Mouse (Mus musculus) right cerebral cortex, postnatal 25 days (tissue): Measurements from ENCODE around the gene Fignl1.

Experiments
- DNase-seq: peaks from one replicate; pipeline ENCODE4 v3.0.0; 2022

Gene Fignl1

GRCm38 (mm10) chr11:11763211-11763666, 45.5 kb downstream of the Fignl1 start:
- no peak for DNase-seq

GRCm38 (mm10) chr11:11758883-11759282, 49.9 kb downstream of the Fignl1 start:
- no peak for DNase-seq

GRCm38 (mm10) chr11:11758121-11758520, 50.6 kb downstream of the Fignl1 start:
- DNase-seq, result no peak

DNA sequence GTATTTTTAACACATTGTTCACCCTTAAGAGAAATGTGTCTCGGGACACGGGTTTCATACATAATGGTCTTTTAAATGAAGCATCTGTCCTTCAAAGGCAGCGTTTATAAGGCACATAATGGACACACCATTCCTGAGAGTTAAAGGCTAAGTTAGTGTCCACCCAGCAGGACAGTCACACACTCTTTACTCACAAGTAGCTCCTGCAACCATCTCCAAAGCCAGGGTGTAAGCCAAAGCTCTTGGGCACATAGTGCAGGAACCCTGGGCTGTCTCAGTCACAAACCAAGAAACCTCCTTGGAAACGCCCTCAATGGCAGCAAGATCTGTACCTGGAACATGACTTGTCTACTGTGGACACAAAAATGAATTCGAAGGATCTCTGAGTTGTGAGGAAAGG, 55.9 kb downstream of the Fignl1 start:
- DNase-seq, result no peak

DNA sequence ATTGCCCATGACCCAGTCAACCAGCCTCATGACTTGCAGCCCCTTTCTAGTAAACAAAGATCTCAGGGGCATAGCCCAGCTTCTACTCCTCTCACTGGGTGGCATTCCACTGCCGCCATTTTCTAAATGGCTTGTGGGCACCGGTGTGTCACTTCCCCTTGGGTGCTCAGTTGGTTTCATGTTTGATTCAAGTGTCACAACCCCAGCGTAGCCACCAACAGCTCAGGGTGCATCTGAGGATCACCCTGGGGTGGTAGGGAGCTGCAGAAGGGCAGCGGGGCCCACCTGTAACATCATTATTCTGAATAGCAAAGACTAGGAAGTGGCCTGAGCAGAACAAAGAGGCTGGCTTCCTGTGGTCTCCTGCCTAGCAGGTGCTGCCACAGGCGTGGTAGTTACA, 57.7 kb downstream of the Fignl1 start:
- no peak for DNase-seq

DNA sequence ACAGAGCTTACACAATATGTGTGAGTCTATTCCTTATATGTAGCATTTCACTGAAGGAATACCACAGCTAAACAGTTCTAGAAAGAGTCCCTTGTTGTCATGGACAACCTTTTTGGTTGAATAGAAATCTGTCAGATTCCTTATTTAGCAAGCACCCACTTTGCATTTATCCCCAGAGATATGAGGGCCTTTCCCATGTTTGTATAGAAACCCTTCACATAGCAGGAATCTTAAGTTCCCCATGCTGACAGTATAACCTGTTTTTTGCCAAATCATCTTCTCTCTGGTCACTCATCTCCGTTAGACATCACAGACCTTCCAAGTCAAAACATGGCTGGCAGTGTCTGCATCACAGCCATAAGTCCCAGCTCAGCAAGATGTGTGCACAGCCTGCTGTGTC, 64.5 kb downstream of the Fignl1 start:
- DNase-seq, result no peak

GRCm38 (mm10) chr11:11742626-11743025, 66.1 kb downstream of the Fignl1 start:
- DNase-seq, result no peak

DNA sequence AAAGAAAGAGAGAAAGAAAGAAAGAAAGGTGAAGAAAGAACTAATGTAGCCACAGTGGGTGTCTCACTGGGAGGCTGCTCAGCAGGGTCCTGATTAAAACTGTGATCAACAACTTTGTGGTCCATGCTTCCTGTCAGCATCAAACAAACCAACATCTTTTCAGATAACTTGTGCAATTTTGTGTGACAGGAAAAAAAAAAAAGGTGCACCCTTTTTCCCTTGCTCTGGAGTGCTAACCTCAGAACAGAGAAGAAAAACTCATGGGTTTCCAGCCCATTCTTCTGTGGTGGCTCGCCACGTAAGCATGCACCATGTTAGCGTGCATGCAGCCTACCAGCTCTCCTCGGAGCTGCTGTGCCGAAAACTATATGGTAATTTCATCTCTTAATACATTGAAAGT, 67.2 kb downstream of the Fignl1 start:
- DNase-seq, result no peak

- DNase-seq, result no peak
These were observed 68.2 kb downstream of the Fignl1 start for GRCm38 (mm10) chr11:11740603-11741002.

DNA sequence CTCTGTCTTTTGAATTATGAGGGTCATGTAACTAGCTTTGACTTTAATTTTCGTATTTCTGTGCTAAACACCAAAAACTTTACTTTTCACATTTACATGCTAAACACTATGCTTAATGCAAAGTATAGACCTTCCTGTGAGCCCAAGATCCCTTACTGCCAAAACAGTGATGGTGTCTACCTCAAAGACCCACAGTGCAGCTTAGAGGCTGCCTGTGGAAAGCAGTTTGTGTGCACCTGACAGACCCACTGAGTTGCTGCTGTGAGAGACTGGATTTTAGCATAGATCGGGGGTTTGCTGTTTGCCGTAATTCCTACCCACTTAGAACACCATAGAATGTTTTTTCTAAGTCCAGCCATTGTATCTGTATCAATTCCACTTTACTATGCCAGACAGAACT, 69.7 kb downstream of the Fignl1 start:
- DNase-seq, result no peak

DNA sequence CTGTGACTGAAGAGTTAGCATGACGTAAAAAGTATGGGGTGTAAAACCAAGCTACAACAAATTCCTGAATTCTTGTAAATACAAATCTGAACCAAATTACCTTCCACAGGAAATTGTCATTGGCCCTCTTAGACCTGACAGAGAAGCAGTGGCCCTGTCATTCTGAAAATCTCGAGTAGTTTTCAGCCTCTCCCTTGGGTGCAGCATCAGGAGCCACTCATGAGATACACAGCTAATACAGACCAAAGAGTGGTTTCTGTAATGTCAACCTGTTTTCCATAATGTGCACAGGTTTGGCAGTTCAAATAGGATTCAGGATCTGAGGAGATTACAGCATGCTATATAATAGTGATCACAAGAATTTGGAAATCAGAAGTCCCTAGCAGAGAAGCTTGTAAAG, 71.2 kb downstream of the Fignl1 start:
- DNase-seq, result no peak
